Mouse (Mus musculus): Measurements from ENCODE around the gene Lyrm2. TPM values are rescaled to one million over a fixed set of nuclear protein-coding genes. Genes with fewer than 3 reads are reported as not detected.
A peak's percentile ranks its signal among the peaks of the same experiment; 100 is the strongest.

The Lyrm2 gene
- 175 and 192 TPM in 2 replicates for polyA plus RNA-seq (2016; fragmentation: Nextera tagmentation; extraction: Ambion mirVana)

DNA sequence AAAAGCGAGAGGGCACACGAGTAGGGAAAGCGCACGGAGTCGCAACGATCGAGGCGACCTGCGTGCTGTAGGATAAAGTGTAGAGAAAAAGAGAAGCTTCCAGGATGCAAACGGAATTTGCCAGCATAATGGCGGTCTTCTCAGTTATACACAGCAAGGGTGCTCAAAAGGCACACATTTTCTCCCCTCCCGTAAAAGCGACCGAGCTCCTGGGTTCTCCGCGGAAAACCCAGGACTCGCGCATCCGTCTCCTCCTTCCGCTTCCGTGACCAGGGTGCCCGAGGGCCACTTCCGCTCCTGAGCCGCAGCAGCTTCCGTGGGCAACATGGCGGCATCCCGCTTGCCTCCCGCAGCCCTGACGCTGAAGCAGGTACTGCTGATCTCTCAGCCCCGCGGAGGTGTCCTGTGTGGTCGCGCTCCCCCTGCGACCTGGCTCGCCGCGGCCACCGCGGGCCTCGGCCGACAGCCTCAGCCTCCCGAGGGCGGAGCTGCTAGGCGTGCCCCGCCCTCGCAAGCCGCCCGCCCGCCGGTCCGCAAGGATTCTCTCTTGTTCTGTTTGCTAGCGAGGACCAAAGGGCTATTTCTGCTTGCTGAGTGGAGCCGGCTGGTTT is at the start of gene Lyrm2:
Gene Lyrm2 (plus strand): TSS at position 288 of the 611 bp plus-strand sequence.
- ATAC-seq (ENCODE audit: low FRiP score, low read depth), result peak; percentile 93
- Histone ChIP-seq H3K4me3 (peak within 1 kb of the TSS; percentile 86), H3K9ac (replicated peaks) (peak within 1 kb of the TSS; percentile 88), H3K36me3 (0 out of 2 replicates have a peak, but pooled peaks cover 2% of the 10 kb centered on the region), H3K27me3 (no peaks in the 10 kb centered on the region), H3K27ac (replicated peaks) (peak within 1 kb of the TSS; percentile 100), H3K4me2 (replicated peaks) (peak within 1 kb of the TSS; percentile 77), H3K9me3 (0 out of 2 replicates have a peak, but pooled peaks cover 2% of the 10 kb centered on the region), H3K4me1 (peaks cover 10% of the 10 kb centered on the region)
- WGBS, result under 1% methylated on average over 53 of the region's 53 CpGs

DNA sequence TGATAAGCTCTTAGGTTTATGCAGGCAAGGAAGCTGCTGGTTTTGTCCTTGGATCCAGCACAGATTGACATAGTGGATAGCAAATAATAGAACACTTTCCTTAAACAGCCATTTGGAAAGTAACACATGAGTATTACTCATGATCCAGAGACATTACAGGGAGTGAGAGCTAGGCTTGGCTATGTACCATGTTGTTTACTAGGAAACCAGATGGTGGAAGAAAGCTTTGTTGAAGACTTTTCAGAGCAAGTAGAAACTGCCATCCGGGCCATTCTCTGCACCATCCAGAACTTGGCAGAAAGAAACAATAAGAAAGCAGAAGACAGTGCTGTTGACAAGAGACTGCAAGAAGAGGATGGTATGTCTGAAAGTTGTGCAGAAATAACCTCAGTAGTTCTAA is 49.3 kb upstream of the Lyrm2 start:
- Histone ChIP-seq H3K9me3 (no peaks in the 10 kb centered on the region), H3K27ac (replicated peaks) (no peak overlapping the region), H3K36me3 (peaks cover 80% of the 10 kb centered on the region), H3K27me3 (no peaks in the 10 kb centered on the region), H3K4me2 (replicated peaks) (no peak overlapping the region), H3K4me3 (no peak overlapping the region), H3K9ac (replicated peaks) (no peak overlapping the region), H3K4me1 (no peaks in the 10 kb centered on the region)
- 92% methylated on average over 1 of the region's 1 CpGs for WGBS
- ATAC-seq (ENCODE audit: low FRiP score, low read depth), result no peak

DNA sequence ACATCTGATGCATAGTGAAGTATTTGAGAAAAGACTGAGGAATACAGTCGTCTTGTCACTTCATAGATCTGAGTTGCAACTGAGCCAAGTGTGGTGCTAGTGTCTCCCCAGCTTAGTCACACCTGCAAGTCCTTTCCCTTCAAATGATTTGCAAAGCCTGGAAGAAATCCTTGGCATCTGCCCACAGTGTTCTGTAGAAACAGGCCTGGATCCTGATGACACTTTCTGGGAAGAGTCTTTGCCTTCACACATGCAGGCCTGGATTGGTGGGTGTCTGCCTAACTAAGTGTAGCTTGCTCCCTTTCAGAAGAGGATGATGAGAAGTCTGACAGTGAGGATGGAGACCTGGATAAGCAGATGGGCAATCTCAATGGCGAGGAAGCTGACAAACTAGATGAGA is 42.6 kb upstream of the Lyrm2 start:
- 93% methylated on average over 2 of the region's 2 CpGs for WGBS
- ATAC-seq (ENCODE audit: low FRiP score, low read depth), result no peak
- no peak overlapping the region for H3K4me2 ChIP-seq (replicated peaks)
- H3K9ac ChIP-seq (replicated peaks), result no peak overlapping the region
- H3K9me3 ChIP-seq, result no peaks in the 10 kb centered on the region
- H3K4me1 ChIP-seq, result no peaks in the 10 kb centered on the region
- no peaks in the 10 kb centered on the region for H3K27me3 ChIP-seq
- no peak overlapping the region for H3K4me3 ChIP-seq
- peaks cover 67% of the 10 kb centered on the region for H3K36me3 ChIP-seq
- H3K27ac ChIP-seq (replicated peaks), result no peak overlapping the region

DNA sequence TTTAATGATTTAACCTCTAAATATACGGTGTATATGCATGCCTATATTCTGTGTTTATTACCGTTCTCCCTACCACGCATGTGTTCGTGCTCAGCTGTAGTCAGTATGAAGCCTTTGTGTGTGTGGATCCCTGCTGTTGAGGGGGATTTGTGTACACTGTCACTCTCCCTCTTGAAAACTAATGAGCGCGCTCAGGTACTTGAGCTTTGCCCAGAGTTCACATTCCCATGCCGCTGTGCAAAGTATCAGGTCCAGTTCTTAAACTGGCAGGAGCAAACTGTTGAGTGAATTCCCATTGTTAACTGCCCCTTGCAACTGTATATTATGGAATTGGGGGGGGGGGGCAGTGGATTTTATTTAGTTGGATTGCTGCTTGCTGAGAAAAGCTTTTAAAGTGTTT is 32.6 kb upstream of the Lyrm2 start:
- H3K4me2 ChIP-seq (replicated peaks), result no peak overlapping the region
- WGBS, result 82% methylated on average over 7 of the region's 7 CpGs
- no peaks in the 10 kb centered on the region for H3K9me3 ChIP-seq
- H3K36me3 ChIP-seq, result peaks cover 64% of the 10 kb centered on the region
- no peak overlapping the region for H3K4me3 ChIP-seq
- no peaks in the 10 kb centered on the region for H3K27me3 ChIP-seq
- no peak for ATAC-seq (ENCODE audit: low FRiP score, low read depth)
- H3K9ac ChIP-seq (replicated peaks), result no peak overlapping the region
- H3K4me1 ChIP-seq, result no peaks in the 10 kb centered on the region
- H3K27ac ChIP-seq (replicated peaks), result no peak overlapping the region

DNA sequence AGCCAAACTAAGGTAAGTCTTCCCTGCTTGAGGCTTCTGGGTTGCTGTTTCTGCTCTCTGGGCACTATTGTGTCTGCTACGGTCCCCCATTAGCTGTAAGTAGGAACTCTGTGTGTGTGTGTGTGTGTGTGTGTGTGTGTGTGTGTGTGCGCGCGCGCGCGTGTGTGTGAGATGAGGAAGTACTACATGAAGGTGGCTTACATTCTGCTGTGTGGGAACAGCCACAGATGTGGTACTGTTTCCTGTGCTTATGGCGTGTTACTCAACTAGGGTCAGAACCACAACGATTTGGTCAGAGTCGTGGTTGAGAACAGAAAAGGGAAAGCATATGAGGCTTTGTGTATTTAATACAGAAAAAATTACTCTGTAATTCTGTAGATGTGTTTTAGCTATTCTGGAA is 32.0 kb upstream of the Lyrm2 start:
- Histone ChIP-seq H3K9me3 (no peaks in the 10 kb centered on the region), H3K27me3 (no peaks in the 10 kb centered on the region), H3K27ac (replicated peaks) (no peak overlapping the region), H3K4me2 (replicated peaks) (no peak overlapping the region), H3K9ac (replicated peaks) (no peak overlapping the region), H3K4me3 (no peak overlapping the region), H3K36me3 (peaks cover 63% of the 10 kb centered on the region), H3K4me1 (no peaks in the 10 kb centered on the region)
- 96% methylated on average over 10 of the region's 10 CpGs for WGBS
- ATAC-seq (ENCODE audit: low FRiP score, low read depth), result no peak

- Histone ChIP-seq H3K36me3 (peaks cover 67% of the 10 kb centered on the region), H3K4me2 (replicated peaks) (no peak overlapping the region), H3K27ac (replicated peaks) (no peak overlapping the region), H3K9ac (replicated peaks) (no peak overlapping the region), H3K27me3 (no peaks in the 10 kb centered on the region), H3K9me3 (no peaks in the 10 kb centered on the region), H3K4me3 (no peak overlapping the region), H3K4me1 (no peaks in the 10 kb centered on the region)
- no peak for ATAC-seq (ENCODE audit: low FRiP score, low read depth)
- 94% methylated on average over 7 of the region's 7 CpGs for WGBS
Observed at GRCm38 (mm10) chr4:32770284-32770810, 29.7 kb upstream of the Lyrm2 start.

- H3K4me1 ChIP-seq, result no peaks in the 10 kb centered on the region
- no peak overlapping the region for H3K27ac ChIP-seq (replicated peaks)
- no peak overlapping the region for H3K4me3 ChIP-seq
- no peaks in the 10 kb centered on the region for H3K27me3 ChIP-seq
- no peak overlapping the region for H3K9ac ChIP-seq (replicated peaks)
- no peaks in the 10 kb centered on the region for H3K9me3 ChIP-seq
- ATAC-seq (ENCODE audit: low FRiP score, low read depth), result no peak
- peaks cover 26% of the 10 kb centered on the region for H3K36me3 ChIP-seq
- no peak overlapping the region for H3K4me2 ChIP-seq (replicated peaks)
- WGBS, result 97% methylated on average over 4 of the region's 4 CpGs
Observed at GRCm38 (mm10) chr4:32779996-32780395, 20.1 kb upstream of the Lyrm2 start.

DNA sequence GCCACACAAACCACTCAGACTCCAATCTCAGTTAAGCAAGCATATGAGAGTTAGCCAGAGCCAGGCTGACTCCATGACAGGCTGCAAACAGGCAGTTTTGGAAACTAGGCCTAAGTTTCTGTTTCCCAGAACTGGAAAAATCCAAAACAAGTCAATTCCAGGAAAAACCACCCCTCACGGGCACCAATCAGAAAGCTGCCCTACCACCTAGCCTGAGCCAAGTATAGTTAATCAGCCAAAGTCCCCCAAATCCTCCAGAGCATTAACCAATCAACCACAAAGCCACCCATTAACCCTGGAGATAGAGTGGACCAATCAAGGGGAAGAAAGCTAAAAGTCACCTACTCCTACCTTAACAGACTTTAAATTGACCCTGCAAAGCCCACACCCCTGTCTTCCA is 12.9 kb upstream of the Lyrm2 start:
- Histone ChIP-seq H3K4me2 (replicated peaks) (no peak overlapping the region), H3K27me3 (no peaks in the 10 kb centered on the region), H3K9ac (replicated peaks) (no peak overlapping the region), H3K36me3 (no peaks in the 10 kb centered on the region), H3K27ac (replicated peaks) (no peak overlapping the region), H3K9me3 (no peaks in the 10 kb centered on the region), H3K4me1 (no peaks in the 10 kb centered on the region), H3K4me3 (no peak overlapping the region)
- WGBS, result 100% methylated on average over 1 of the region's 1 CpGs
- ATAC-seq (ENCODE audit: low FRiP score, low read depth), result no peak

GRCm38 (mm10) chr4:32789020-32789419 is 11.0 kb upstream of the Lyrm2 start:
- Histone ChIP-seq H3K27me3 (no peaks in the 10 kb centered on the region), H3K4me3 (no peak overlapping the region), H3K4me1 (no peaks in the 10 kb centered on the region), H3K27ac (replicated peaks) (no peak overlapping the region), H3K4me2 (replicated peaks) (no peak overlapping the region), H3K36me3 (no peaks in the 10 kb centered on the region), H3K9ac (replicated peaks) (no peak overlapping the region), H3K9me3 (no peaks in the 10 kb centered on the region)
- no peak for ATAC-seq (ENCODE audit: low FRiP score, low read depth)
- 85% methylated on average over 4 of the region's 4 CpGs for WGBS

- Histone ChIP-seq H3K9me3 (0 out of 2 replicates have a peak, but pooled peaks cover 2% of the 10 kb centered on the region), H3K4me3 (no peak overlapping the region), H3K9ac (replicated peaks) (no peak overlapping the region), H3K4me1 (peaks cover 10% of the 10 kb centered on the region), H3K27me3 (no peaks in the 10 kb centered on the region), H3K36me3 (0 out of 2 replicates have a peak, but pooled peaks cover 2% of the 10 kb centered on the region), H3K4me2 (replicated peaks) (no peak overlapping the region), H3K27ac (replicated peaks) (no peak overlapping the region)
- ATAC-seq (ENCODE audit: low FRiP score, low read depth), result no peak
- 96% methylated on average over 4 of the region's 4 CpGs for WGBS
Observed at GRCm38 (mm10) chr4:32798976-32799375, 1.1 kb upstream of the Lyrm2 start.

GRCm38 (mm10) chr4:32800577-32801170 is 621 bp downstream of the Lyrm2 start:
- peaks cover 10% of the 10 kb centered on the region for H3K4me1 ChIP-seq
- peak overlapping the region; percentile 77 for H3K4me2 ChIP-seq (replicated peaks)
- peak; percentile 57 for ATAC-seq (ENCODE audit: low FRiP score, low read depth)
- H3K9me3 ChIP-seq, result 0 out of 2 replicates have a peak, but pooled peaks cover 2% of the 10 kb centered on the region
- peak overlapping the region; percentile 88 for H3K9ac ChIP-seq (replicated peaks)
- WGBS, result 10% methylated on average over 9 of the region's 9 CpGs
- H3K36me3 ChIP-seq, result peaks cover 6% of the 10 kb centered on the region
- peak overlapping the region; percentile 86 for H3K4me3 ChIP-seq
- no peaks in the 10 kb centered on the region for H3K27me3 ChIP-seq
- peak overlapping the region; percentile 100 for H3K27ac ChIP-seq (replicated peaks)

DNA sequence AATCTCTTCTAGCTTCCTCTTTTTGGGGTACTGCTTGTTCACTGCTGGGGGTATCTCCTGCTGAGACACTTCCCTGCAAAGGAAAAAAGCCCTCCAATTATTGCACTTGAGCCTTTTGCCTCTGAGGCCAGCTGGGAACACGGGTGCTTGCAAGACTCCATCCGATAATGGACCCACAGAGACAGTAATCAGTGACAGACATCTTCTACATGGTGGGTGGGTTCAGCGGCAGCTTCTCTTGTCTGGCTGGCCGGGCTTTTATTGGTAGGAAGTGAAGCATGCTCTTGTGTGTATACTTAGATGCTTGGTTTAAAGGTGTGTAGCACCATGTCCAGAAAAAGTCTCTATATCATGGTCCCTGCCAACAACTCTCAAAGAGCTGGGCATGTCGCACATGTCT is 17.4 kb downstream of the Lyrm2 start:
- Histone ChIP-seq H3K4me2 (replicated peaks) (no peak overlapping the region), H3K4me3 (no peak overlapping the region), H3K27me3 (no peaks in the 10 kb centered on the region), H3K27ac (replicated peaks) (no peak overlapping the region), H3K4me1 (no peaks in the 10 kb centered on the region), H3K9me3 (no peaks in the 10 kb centered on the region), H3K36me3 (peaks cover 71% of the 10 kb centered on the region), H3K9ac (replicated peaks) (no peak overlapping the region)
- 74% methylated on average over 5 of the region's 5 CpGs for WGBS
- ATAC-seq (ENCODE audit: low FRiP score, low read depth), result no peak
